Comparison of ENCODE assay signal across 16 mouse cellular contexts in the genomic region with DNA sequence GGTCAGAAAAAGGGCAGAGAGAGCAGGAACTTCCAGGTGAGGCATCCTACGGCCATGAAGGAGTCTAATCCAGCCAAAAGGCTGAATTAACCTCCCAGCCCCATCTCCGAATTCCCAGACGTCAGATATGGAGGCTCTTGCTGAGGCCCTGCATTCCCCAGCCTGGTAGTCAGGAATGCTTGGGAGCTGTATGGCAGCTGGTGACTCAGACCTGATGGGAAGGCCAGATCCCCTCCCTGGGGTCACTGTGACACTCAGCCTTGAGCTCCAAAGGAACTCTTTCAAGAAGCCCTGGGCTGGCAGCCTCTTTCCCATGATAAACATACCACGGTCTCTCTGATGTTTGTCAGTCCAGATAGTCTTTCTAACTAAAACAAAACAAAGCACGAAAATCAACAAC. TPM values are rescaled to one million over a fixed set of nuclear protein-coding genes. Genes with fewer than 3 reads are reported as not detected.
DNase-seq lines count a peak whose midpoint lies in the region; ATAC-seq lines count a peak whose summit lies in the region.
"Had no signal": no experiment of that assay in that cellular context is flagged by ENCODE, and none has a peak within 500 bp of the region (broad histone marks: within the 10 kb centered on the region; RNA-seq: fewer than 3 reads in every experiment).

No protein-coding gene starts in this region.

- DNase-seq in embryo, embryonic 10 days (ENCODE audit: low spot score), result peak; percentile 29
- no peak for DNase-seq in embryo, embryonic 10.5 days (ENCODE audit: low spot score)
- peak; percentile 24 for DNase-seq in heart, postnatal 4 days
- no peak for DNase-seq in heart, postnatal 10 days
- DNase-seq in NIH3T3 (ENCODE audit: low read depth), result peak; percentile 68
- peak; percentile 84 for DNase-seq in fibroblast of lung, adult 2 months (ENCODE audit: low read depth)
- no peak for DNase-seq in spleen, postnatal 14 days (ENCODE audit: low spot score in 2 of 2)
- no peak for DNase-seq in liver, embryonic 11.5 days (ENCODE audit: low spot score)
- DNase-seq: cerebellum, adult 8-10 months; lung, adult 2 months; right cerebral cortex, postnatal 4 days had no signal

- H3K36me3 ChIP-seq in liver, embryonic 11.5 days (ENCODE audit: control insufficient read depth, insufficient read depth, low read length), result no peaks in the 10 kb centered on the region
- H3K36me3 ChIP-seq: kidney, embryonic 15.5 days; limb, embryonic 15.5 days; midbrain, embryonic 10.5 days; stomach, embryonic 15.5 days had no signal

- intact Hi-C loops in heart, postnatal 10 days (cut with DNase I), result no loop called here

- no peak overlapping the region for H3K27ac ChIP-seq in liver, embryonic 11.5 days (ENCODE audit: low read depth, low read length)
- H3K27ac ChIP-seq: kidney, embryonic 15.5 days; limb, embryonic 15.5 days; midbrain, embryonic 10.5 days; stomach, embryonic 15.5 days had no signal

- H3K9me3 ChIP-seq in liver, embryonic 11.5 days (ENCODE audit: control insufficient read depth, low read length), result no peaks in the 10 kb centered on the region
- H3K9me3 ChIP-seq: kidney, embryonic 15.5 days; limb, embryonic 15.5 days; midbrain, embryonic 10.5 days; stomach, embryonic 15.5 days had no signal

- no peak overlapping the region for H3K4me3 ChIP-seq in liver, embryonic 11.5 days (ENCODE audit: low read depth, low read length)
- H3K4me3 ChIP-seq: kidney, embryonic 15.5 days; limb, embryonic 15.5 days; midbrain, embryonic 10.5 days; stomach, embryonic 15.5 days had no signal

- 63% methylated on average over 5 of the region's 5 CpGs for WGBS in liver, embryonic 11.5 days

- H3K4me2 ChIP-seq in liver, embryonic 11.5 days, result no peak overlapping the region
- H3K4me2 ChIP-seq: kidney, embryonic 15.5 days; limb, embryonic 15.5 days; stomach, embryonic 15.5 days had no signal

- H3K9ac ChIP-seq in liver, embryonic 11.5 days (ENCODE audit: low read depth, low read length), result no peak overlapping the region
- H3K9ac ChIP-seq: kidney, embryonic 15.5 days; limb, embryonic 15.5 days; stomach, embryonic 15.5 days had no signal

- ATAC-seq in liver, embryonic 11.5 days (replicated peaks; ENCODE audit: low FRiP score), result no peak
- ATAC-seq: forebrain, embryonic 14.5 days had no signal

- peaks cover 4% of the 10 kb centered on the region; the same call in 1 of the 2 replicates for H3K4me1 ChIP-seq in liver, embryonic 11.5 days (replicated peaks; ENCODE audit: control insufficient read depth, insufficient read depth, low read length)
- H3K4me1 ChIP-seq: limb, embryonic 15.5 days had no signal

- no peaks in the 10 kb centered on the region for H3K27me3 ChIP-seq in liver, embryonic 11.5 days (replicated peaks; ENCODE audit: control insufficient read depth, insufficient read depth, low read length)
- H3K27me3 ChIP-seq: kidney, embryonic 15.5 days; limb, embryonic 15.5 days; stomach, embryonic 15.5 days had no signal

RNA-seq across cellular contexts. Expression of gene Zbtb38, which starts 30.6 kb away (rescaled TPM):
- 10 to 100 TPM; 34.6 to 35.2 TPM for total RNA-seq in heart, postnatal 4 days (2021)
- 10 to 100 TPM; 30.2 to 37.0 TPM for total RNA-seq in heart, postnatal 10 days (2021)
- 10.0 and 10.1 TPM in 2 replicates for polyA plus RNA-seq in liver, embryonic 11.5 days (2014; fragmentation: Nextera tagmentation; extraction: Ambion mirVana)

Comparison
In these comparisons a context has a peak if more than half of its experiments do, and no peak if none do; other contexts are left out.
1. DNase-seq: peak in embryo, embryonic 10 days (single experiment), heart, postnatal 4 days (single experiment), NIH3T3 (single experiment) and fibroblast of lung, adult 2 months (single experiment); none in embryo, embryonic 10.5 days (single experiment), heart, postnatal 10 days (0 of 2), spleen, postnatal 14 days (0 of 2) and liver, embryonic 11.5 days (single experiment).